Mouse (Mus musculus): ENCODE results near the gene Ank3. TPM values are rescaled to one million over a fixed set of nuclear protein-coding genes. Genes with fewer than 3 reads are reported as not detected.

Ank3 gene
- polyA plus RNA-seq, 1 experiment = 9.3 TPM

- Histone ChIP-seq H3K27me3 (ENCODE audit: control insufficient read depth, insufficient read depth, low read length) (no peaks in the 10 kb centered on the region), H3K27ac (ENCODE audit: insufficient read depth, low read depth, low read length) (peak overlapping the region; percentile 95), H3K4me3 (ENCODE audit: low read depth, low read length) (peak overlapping the region; percentile 67), H3K36me3 (ENCODE audit: control insufficient read depth, insufficient read depth, low read length) (no peaks in the 10 kb centered on the region), H3K4me1 (ENCODE audit: control insufficient read depth, insufficient read depth, insufficient read length, low read length) (peaks cover 11% of the 10 kb centered on the region; the same call in 1 of the 2 replicates)
- no peak for TF ChIP-seq POLR2A (IDR thresholded peaks at IDR 0.05; ENCODE audit: low read depth, low read length)
- TF ChIP-seq CTCF (IDR thresholded peaks at IDR 0.05; ENCODE audit: extremely low read depth, insufficient read length, insufficient replicate concordance, low read depth, low read length) = no peak
- 3% methylated on average over 14 of the region's 14 CpGs for WGBS
These were observed 526.3 kb downstream of the Ank3 start for GRCm38 (mm10) chr10:69924845-69925244.

- H3K4me1 ChIP-seq (ENCODE audit: control insufficient read depth, insufficient read depth, insufficient read length, low read length) = peaks cover 11% of the 10 kb centered on the region; the same call in 1 of the 2 replicates
- 1% methylated on average over 19 of the region's 19 CpGs for WGBS
- peak overlapping the region; percentile 67 for H3K4me3 ChIP-seq (ENCODE audit: low read depth, low read length)
- H3K27ac ChIP-seq (ENCODE audit: insufficient read depth, low read depth, low read length) = peak overlapping the region; percentile 95
- no peaks in the 10 kb centered on the region for H3K36me3 ChIP-seq (ENCODE audit: control insufficient read depth, insufficient read depth, low read length)
- H3K27me3 ChIP-seq (ENCODE audit: control insufficient read depth, insufficient read depth, low read length) = no peaks in the 10 kb centered on the region
- TF ChIP-seq POLR2A (IDR thresholded peaks at IDR 0.05; ENCODE audit: low read depth, low read length) = peak; percentile 91
- TF ChIP-seq CTCF (IDR thresholded peaks at IDR 0.05; ENCODE audit: extremely low read depth, insufficient read length, insufficient replicate concordance, low read depth, low read length) = no peak
These were observed 526.9 kb downstream of the Ank3 start for GRCm38 (mm10) chr10:69925285-69926157.

- Histone ChIP-seq H3K36me3 (ENCODE audit: control insufficient read depth, insufficient read depth, low read length) (no peaks in the 10 kb centered on the region), H3K27ac (ENCODE audit: insufficient read depth, low read depth, low read length) (peak overlapping the region; percentile 95), H3K4me3 (ENCODE audit: low read depth, low read length) (peak overlapping the region; percentile 67), H3K4me1 (ENCODE audit: control insufficient read depth, insufficient read depth, insufficient read length, low read length) (peaks cover 11% of the 10 kb centered on the region; the same call in 1 of the 2 replicates), H3K27me3 (ENCODE audit: control insufficient read depth, insufficient read depth, low read length) (no peaks in the 10 kb centered on the region)
- WGBS = 1% methylated on average over 11 of the region's 11 CpGs
- TF ChIP-seq CTCF (IDR thresholded peaks at IDR 0.05; ENCODE audit: extremely low read depth, insufficient read length, insufficient replicate concordance, low read depth, low read length) (no peak), POLR2A (IDR thresholded peaks at IDR 0.05; ENCODE audit: low read depth, low read length) (no peak)
These were observed 527.7 kb downstream of the Ank3 start for GRCm38 (mm10) chr10:69926158-69926882.

GRCm38 (mm10) chr10:69927012-69927411 lies 528.4 kb downstream of the Ank3 start:
- WGBS = 8% methylated on average over 9 of the region's 9 CpGs
- no peaks in the 10 kb centered on the region for H3K36me3 ChIP-seq (ENCODE audit: control insufficient read depth, insufficient read depth, low read length)
- TF ChIP-seq CTCF (IDR thresholded peaks at IDR 0.05; ENCODE audit: extremely low read depth, insufficient read length, insufficient replicate concordance, low read depth, low read length) = no peak
- no peak for TF ChIP-seq POLR2A (IDR thresholded peaks at IDR 0.05; ENCODE audit: low read depth, low read length)
- H3K27ac ChIP-seq (ENCODE audit: insufficient read depth, low read depth, low read length) = peak overlapping the region; percentile 95
- peaks cover 8% of the 10 kb centered on the region; the same call in 1 of the 2 replicates for H3K4me1 ChIP-seq (ENCODE audit: control insufficient read depth, insufficient read depth, insufficient read length, low read length)
- H3K4me3 ChIP-seq (ENCODE audit: low read depth, low read length) = peak overlapping the region; percentile 45
- H3K27me3 ChIP-seq (ENCODE audit: control insufficient read depth, insufficient read depth, low read length) = no peaks in the 10 kb centered on the region

- H3K27ac ChIP-seq (ENCODE audit: insufficient read depth, low read depth, low read length) = peak overlapping the region; percentile 21; the same call in 1 of the 2 replicates
- H3K4me1 ChIP-seq (ENCODE audit: control insufficient read depth, insufficient read depth, insufficient read length, low read length) = peaks cover 2% of the 10 kb centered on the region; the same call in 1 of the 2 replicates
- H3K36me3 ChIP-seq (ENCODE audit: control insufficient read depth, insufficient read depth, low read length) = no peaks in the 10 kb centered on the region
- 21% methylated on average over 7 of the region's 7 CpGs for WGBS
- H3K4me3 ChIP-seq (ENCODE audit: low read depth, low read length) = no peak overlapping the region
- no peaks in the 10 kb centered on the region for H3K27me3 ChIP-seq (ENCODE audit: control insufficient read depth, insufficient read depth, low read length)
- no peak for TF ChIP-seq POLR2A (IDR thresholded peaks at IDR 0.05; ENCODE audit: low read depth, low read length)
- no peak for TF ChIP-seq CTCF (IDR thresholded peaks at IDR 0.05; ENCODE audit: extremely low read depth, insufficient read length, insufficient replicate concordance, low read depth, low read length)
These were observed 529.8 kb downstream of the Ank3 start for GRCm38 (mm10) chr10:69928358-69928757.

GRCm38 (mm10) chr10:69930503-69930902 lies 531.9 kb downstream of the Ank3 start:
- H3K4me3 ChIP-seq (ENCODE audit: low read depth, low read length) = no peak overlapping the region
- WGBS = 69% methylated on average over 8 of the region's 8 CpGs

More at GRCm38 (mm10) chr10:69930503-69930902, 531.9 kb downstream of the Ank3 start:
- no peak for TF ChIP-seq CTCF (IDR thresholded peaks at IDR 0.05; ENCODE audit: extremely low read depth, insufficient read length, insufficient replicate concordance, low read depth, low read length)
- no peak for TF ChIP-seq POLR2A (IDR thresholded peaks at IDR 0.05; ENCODE audit: low read depth, low read length)
- H3K4me1 ChIP-seq (ENCODE audit: control insufficient read depth, insufficient read depth, insufficient read length, low read length) = peaks cover 2% of the 10 kb centered on the region; the same call in 1 of the 2 replicates
- no peaks in the 10 kb centered on the region for H3K36me3 ChIP-seq (ENCODE audit: control insufficient read depth, insufficient read depth, low read length)
- no peaks in the 10 kb centered on the region for H3K27me3 ChIP-seq (ENCODE audit: control insufficient read depth, insufficient read depth, low read length)
- H3K27ac ChIP-seq (ENCODE audit: insufficient read depth, low read depth, low read length) = no peak overlapping the region
